Mouse (Mus musculus) stomach, embryonic 14.5 days (tissue): ENCODE data around the gene Scamp1. TPM values are rescaled to one million over a fixed set of nuclear protein-coding genes. Genes with fewer than 3 reads are reported as not detected.
"Not testable (repeated sequence)": the region's sequence is repeated elsewhere in the genome, so short reads cannot be mapped to it uniquely, and the experiment has no call there.

Experiments
- ATAC-seq: fragments of 200-750 bp; cut with Nextera tagmentation; 2 replicates; pipeline ENCODE4 v1.8.0; 2017; ENCODE audit warnings: low read depth, moderate TSS enrichment; ENCODE audit not compliant: insufficient number of reproducible peaks, insufficient read depth, low FRiP score
- H3K27ac ChIP-seq: fragments of 300-500 bp; sonication (generic); 2 replicates; pipeline ENCODE4 v1.5.1; 2014; ENCODE audit warnings: mild to moderate bottlenecking, low read length, moderate library complexity, mixed read lengths
- H3K27me3 ChIP-seq: fragments of 300-500 bp; sonication (generic); 2 replicates; pipeline ENCODE4 v1.6.1; 2014; ENCODE audit warnings: low read length, control low read depth, mixed read lengths; ENCODE audit not compliant: control insufficient read depth, insufficient read depth
- H3K36me3 ChIP-seq: fragments of 300-500 bp; sonication (generic); 2 replicates; pipeline ENCODE4 v1.6.1; 2014; ENCODE audit warnings: mild to moderate bottlenecking, control low read depth, low read length, moderate library complexity, mixed read lengths; ENCODE audit not compliant: control insufficient read depth, insufficient read depth
- H3K4me1 ChIP-seq: fragments of 300-500 bp; sonication (generic); 2 replicates; pipeline ENCODE4 v1.6.1; 2014; ENCODE audit warnings: low read length, control low read depth, mixed read lengths; ENCODE audit not compliant: control insufficient read depth, insufficient read depth
- H3K4me2 ChIP-seq: fragments of 300-500 bp; sonication (generic); replicated peaks from 2 replicates; pipeline ENCODE4 v1.6.1; 2014; ENCODE audit warnings: low read depth, low read length, control low read depth
- H3K4me3 ChIP-seq: fragments of 300-500 bp; sonication (generic); 2 replicates; pipeline ENCODE4 v1.5.1; 2014; ENCODE audit warnings: low read depth, low read length, control low read depth
- H3K9ac ChIP-seq: fragments of 300-500 bp; sonication (generic); replicated peaks from 2 replicates; pipeline ENCODE4 v1.6.1; 2014; ENCODE audit warnings: low read depth, mild to moderate bottlenecking, control low read depth, low read length, moderate library complexity, mixed read lengths
- H3K9me3 ChIP-seq: fragments of 300-500 bp; sonication (generic); 2 replicates; pipeline ENCODE4 v1.6.1; 2016; ENCODE audit warnings: low read depth, low read length, control low read depth; ENCODE audit not compliant: control insufficient read depth
- WGBS: fragments of 180-500 bp; shearing (Covaris S2); extraction: QIAGEN DNeasy Blood & Tissue Kit; methylation state at CpG from one replicate; pipeline ENCODE4 v1.1.7; 2014; 5-methylcytosine and 5-hydroxymethylcytosine counted together
- polyA plus RNA-seq: library from polyadenylated mRNA; unstranded; fragments of >200 nt; fragmentation: Nextera tagmentation; extraction: Ambion mirVana; gene quantifications from 2 replicates; pipeline ENCODE4 v1.2.1, GENCODE M21; 2014

Gene Scamp1
- 36.5 and 39.1 TPM in 2 replicates for polyA plus RNA-seq

DNA sequence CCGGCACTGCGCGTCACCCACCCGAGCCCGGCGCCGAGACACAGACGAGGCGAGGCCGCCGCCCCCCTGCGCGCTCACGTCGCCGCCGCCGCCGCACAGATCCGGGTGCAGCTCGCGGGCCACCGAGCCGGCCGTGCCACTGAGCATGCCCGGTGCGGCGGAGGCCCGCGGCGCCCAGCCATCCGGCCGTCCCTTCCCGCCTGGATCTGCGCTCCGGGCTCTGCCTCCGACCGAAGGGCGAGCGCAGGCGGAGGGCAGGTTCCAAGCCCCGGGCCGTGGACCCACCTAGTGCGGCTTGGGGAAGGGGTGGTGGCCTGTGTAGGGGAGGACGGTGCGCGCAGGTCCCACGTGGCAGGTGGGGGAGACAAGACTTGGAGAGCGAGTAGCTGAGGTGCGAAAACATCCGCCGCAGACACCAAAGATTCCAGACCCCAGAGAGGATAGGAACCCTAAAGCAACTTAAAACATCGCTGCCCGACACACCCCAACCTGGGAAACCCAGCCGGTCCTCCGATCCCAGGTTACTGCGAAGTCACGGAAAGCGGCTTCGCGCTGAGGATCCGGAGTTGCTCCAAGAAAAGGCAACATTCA is at the start of gene Scamp1:
Gene Scamp1, minus strand, starts transcription at position 577 of the 591 bp plus-strand sequence.
- Histone ChIP-seq H3K9ac (peak within 1 kb of the TSS; percentile 81), H3K9me3 (no peaks in the 10 kb centered on the region), H3K4me2 (peak within 1 kb of the TSS; percentile 82), H3K27me3 (no peaks in the 10 kb centered on the region), H3K36me3 (no peaks in the 10 kb centered on the region), H3K4me1 (0 out of 2 replicates have a peak, but pooled peaks cover 3% of the 10 kb centered on the region), H3K4me3 (peak within 1 kb of the TSS; percentile 94), H3K27ac (peak within 1 kb of the TSS; percentile 67)
- ATAC-seq, result peak; percentile 95
- under 1% methylated on average over 59 of the region's 62 CpGs for WGBS

DNA sequence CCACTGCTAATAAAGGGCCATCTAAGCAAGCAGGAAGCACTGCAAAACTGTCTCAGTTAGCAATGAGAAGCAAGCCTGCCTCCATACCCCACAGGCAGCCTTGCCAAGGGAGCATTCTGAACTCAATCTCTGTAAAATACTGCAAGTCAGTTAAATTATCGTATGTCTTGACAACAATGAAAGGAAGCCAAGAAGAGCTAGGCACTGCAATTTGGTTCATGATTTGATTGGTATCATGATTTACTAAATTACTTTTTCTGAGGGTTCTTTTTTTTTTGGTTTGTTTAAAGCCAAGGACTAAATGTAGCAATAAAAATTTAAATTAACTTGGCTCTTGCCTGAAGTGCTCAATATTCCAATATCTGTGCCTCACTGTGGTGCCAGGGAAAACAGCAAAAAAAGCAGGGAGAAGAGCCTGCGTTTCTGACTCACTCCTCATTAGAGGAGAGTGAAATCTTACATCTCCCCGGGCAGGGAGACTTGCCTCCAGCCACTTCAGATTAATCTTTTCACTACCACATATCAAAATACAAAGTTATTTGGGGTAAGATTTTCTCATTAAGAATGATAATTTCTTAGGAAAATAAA is 44.8 kb upstream of the Scamp1 start:
- no peak overlapping the region for H3K4me3 ChIP-seq
- H3K4me1 ChIP-seq, result no peaks in the 10 kb centered on the region
- no peak overlapping the region for H3K4me2 ChIP-seq
- no peaks in the 10 kb centered on the region for H3K27me3 ChIP-seq
- ATAC-seq, result no peak
- WGBS, result 76% methylated on average over 3 of the region's 3 CpGs
- no peak overlapping the region for H3K9ac ChIP-seq
- no peak overlapping the region for H3K27ac ChIP-seq
- no peaks in the 10 kb centered on the region for H3K9me3 ChIP-seq
- no peaks in the 10 kb centered on the region for H3K36me3 ChIP-seq

DNA sequence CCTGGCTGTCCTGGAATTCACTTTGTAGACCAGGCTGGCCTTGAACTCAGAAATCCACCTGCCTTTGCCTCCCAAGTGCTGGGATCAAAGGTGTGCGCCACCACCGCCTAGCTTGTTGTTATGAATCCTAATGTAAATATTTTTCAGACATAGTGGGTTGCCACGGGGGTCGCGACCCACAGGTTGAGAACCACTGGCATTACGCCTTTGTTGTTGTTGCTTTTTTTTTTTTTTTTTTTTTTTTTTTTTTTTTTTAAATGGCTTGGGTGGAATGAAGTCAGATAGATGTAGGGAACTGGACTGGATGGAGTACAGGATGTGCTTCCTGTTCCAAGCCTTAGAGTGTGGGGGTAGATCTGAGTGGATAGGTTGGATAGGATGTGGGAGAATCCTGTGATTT is 43.3 kb upstream of the Scamp1 start:
- 89% methylated on average over 6 of the region's 6 CpGs for WGBS
- H3K36me3 ChIP-seq, H3K27me3 ChIP-seq, H3K9ac ChIP-seq, H3K9me3 ChIP-seq, H3K4me2 ChIP-seq, H3K4me3 ChIP-seq, ATAC-seq, H3K4me1 ChIP-seq, H3K27ac ChIP-seq: not testable (repeated sequence)

DNA sequence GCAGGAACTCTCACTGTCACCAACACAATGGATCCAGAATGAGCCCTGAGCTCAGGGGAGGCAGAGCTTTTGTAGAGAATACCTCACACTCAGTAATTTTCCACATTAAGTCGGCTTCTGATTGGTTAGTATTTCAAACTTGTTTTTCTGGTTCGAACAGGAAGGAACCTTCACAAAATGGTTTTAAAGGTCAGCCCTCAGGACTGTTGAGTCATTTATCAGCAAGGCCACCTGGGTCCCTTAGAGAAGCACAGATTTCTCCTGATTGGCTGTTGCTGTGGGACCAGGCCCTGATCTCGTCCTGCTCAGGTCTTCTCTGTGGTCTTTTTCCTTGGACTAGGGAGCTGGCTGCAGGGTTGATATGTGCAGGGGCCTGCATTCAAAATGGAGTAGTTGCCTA is 42.4 kb upstream of the Scamp1 start:
- Histone ChIP-seq H3K4me1 (no peaks in the 10 kb centered on the region), H3K36me3 (no peaks in the 10 kb centered on the region), H3K9me3 (peaks cover 4% of the 10 kb centered on the region; the same call in 1 of the 2 replicates), H3K4me3 (no peak overlapping the region), H3K27ac (peak overlapping the region; percentile 48; the same call in 1 of the 2 replicates), H3K4me2 (no peak overlapping the region), H3K9ac (no peak overlapping the region), H3K27me3 (no peaks in the 10 kb centered on the region)
- WGBS, result 54% methylated on average over 3 of the region's 3 CpGs
- peak; percentile 78 for ATAC-seq

DNA sequence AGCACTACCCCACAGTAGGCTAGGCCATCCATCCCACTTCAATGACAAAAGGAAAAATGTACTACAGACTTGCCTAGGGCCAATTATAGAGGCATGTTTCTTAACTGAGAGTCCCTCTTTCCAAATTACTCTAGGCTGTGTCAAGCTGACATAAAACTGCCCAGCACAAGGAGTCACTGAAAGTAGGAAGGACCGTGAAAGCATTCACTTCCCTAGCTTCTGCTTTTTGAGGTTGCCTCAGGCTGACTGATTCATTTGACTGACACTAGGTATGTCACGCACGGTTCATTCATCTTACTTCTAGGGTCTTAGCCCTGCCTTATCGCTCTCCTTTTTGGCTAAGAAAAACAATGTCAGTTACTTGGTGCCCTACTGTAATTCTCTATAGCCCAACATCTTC is 36.8 kb upstream of the Scamp1 start:
- WGBS, result 87% methylated on average over 4 of the region's 4 CpGs
- Histone ChIP-seq H3K9ac (no peak overlapping the region), H3K4me1 (no peaks in the 10 kb centered on the region), H3K4me2 (no peak overlapping the region), H3K36me3 (no peaks in the 10 kb centered on the region), H3K27ac (no peak overlapping the region), H3K27me3 (no peaks in the 10 kb centered on the region), H3K9me3 (peaks cover 4% of the 10 kb centered on the region; the same call in 1 of the 2 replicates), H3K4me3 (no peak overlapping the region)
- ATAC-seq, result no peak

- Histone ChIP-seq H3K27me3 (no peaks in the 10 kb centered on the region), H3K4me2 (no peak overlapping the region), H3K4me1 (no peaks in the 10 kb centered on the region), H3K9ac (no peak overlapping the region), H3K9me3 (peaks cover 4% of the 10 kb centered on the region; the same call in 1 of the 2 replicates), H3K36me3 (no peaks in the 10 kb centered on the region), H3K4me3 (no peak overlapping the region), H3K27ac (no peak overlapping the region)
- ATAC-seq, result no peak
- 94% methylated on average over 1 of the region's 1 CpGs for WGBS
These were observed 35.6 kb upstream of the Scamp1 start for GRCm38 (mm10) chr13:94321094-94321792.

DNA sequence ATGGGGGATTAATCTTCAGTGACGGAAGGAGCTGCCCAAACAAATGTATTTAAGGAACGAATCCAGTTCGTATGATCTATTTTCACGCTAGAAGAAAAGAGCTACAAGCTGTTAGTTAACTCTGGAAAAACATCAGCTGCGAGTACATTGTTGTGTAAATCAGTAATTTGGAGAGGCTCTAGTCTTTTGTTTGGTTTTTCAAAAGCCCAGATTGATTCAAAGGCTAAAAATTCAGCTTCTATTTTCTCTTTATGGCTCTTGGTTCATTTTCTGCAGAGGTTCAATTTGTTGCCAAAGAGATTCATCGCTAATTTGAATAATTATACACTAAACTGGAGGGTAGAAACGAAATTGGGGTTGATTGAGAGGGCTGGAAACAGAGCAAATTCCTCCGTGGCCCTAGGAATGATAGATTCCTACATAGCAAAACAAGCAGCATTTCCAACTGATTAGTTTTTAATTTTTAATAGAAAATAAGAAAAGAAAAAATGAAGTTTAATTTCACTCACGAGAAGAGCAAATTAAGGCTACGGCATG is 31.4 kb upstream of the Scamp1 start:
- no peak overlapping the region for H3K4me2 ChIP-seq
- 81% methylated on average over 10 of the region's 10 CpGs for WGBS
- no peak overlapping the region for H3K27ac ChIP-seq
- no peaks in the 10 kb centered on the region for H3K9me3 ChIP-seq
- no peaks in the 10 kb centered on the region for H3K36me3 ChIP-seq
- no peaks in the 10 kb centered on the region for H3K27me3 ChIP-seq
- H3K4me1 ChIP-seq, result no peaks in the 10 kb centered on the region
- H3K4me3 ChIP-seq, result no peak overlapping the region
- no peak overlapping the region for H3K9ac ChIP-seq
- no peak for ATAC-seq

GRCm38 (mm10) chr13:94312812-94313211 is 27.2 kb upstream of the Scamp1 start:
- not testable (repeated sequence) for H3K4me1 ChIP-seq, H3K27ac ChIP-seq, H3K4me3 ChIP-seq, H3K27me3 ChIP-seq, H3K9me3 ChIP-seq, H3K9ac ChIP-seq, H3K36me3 ChIP-seq, H3K4me2 ChIP-seq, ATAC-seq
- WGBS, result 87% methylated on average over 8 of the region's 8 CpGs
